8 mouse cellular contexts compared by ENCODE assay signal in genomic region chr10:80701721-80702535, GRCm38 (mm10). TPM values are rescaled to one million over a fixed set of nuclear protein-coding genes. Genes with fewer than 3 reads are reported as not detected.
DNase-seq lines count a peak whose midpoint lies in the region; ATAC-seq lines count a peak whose summit lies in the region.

Gene Mob3a (minus strand): TSS chr10:80701977.
Gene Izumo4 (plus strand): TSS chr10:80702184.

- peaks cover 6% of the 10 kb centered on the region; the same call in 1 of the 2 replicates for H3K36me3 ChIP-seq in lung, embryonic 16.5 days (ENCODE audit: control insufficient read depth, insufficient read depth, low read length)

- H3K4me1 ChIP-seq in lung, embryonic 16.5 days (replicated peaks; ENCODE audit: control insufficient read depth, insufficient read depth, low read length), result peaks cover 26% of the 10 kb centered on the region

- ATAC-seq in hematopoietic stem cell, adult 5-6 weeks (replicated peaks in 1 of 2; ENCODE audit: insufficient read depth in 1 of 2, low FRiP score in 2 of 2, low TSS enrichment in 1 of 2, low read depth in 1 of 2, poor library complexity in 2 of 2, severe bottlenecking in 2 of 2), result peak; percentile 81 to 90
- peak; percentile 96 for ATAC-seq in lung, embryonic 16.5 days (ENCODE audit: low read depth)

- H3K4me3 ChIP-seq in lung, embryonic 16.5 days (ENCODE audit: low read length), result peak within 1 kb of the TSS; percentile 71

- no peaks in the 10 kb centered on the region for H3K27me3 ChIP-seq in lung, embryonic 16.5 days (ENCODE audit: control insufficient read depth, insufficient read depth, low read depth, low read length)

- H3K9ac ChIP-seq in lung, embryonic 16.5 days (ENCODE audit: low read length), result peak within 1 kb of the TSS; percentile 81

- H3K4me2 ChIP-seq in lung, embryonic 16.5 days (ENCODE audit: low read depth, low read length), result peak within 1 kb of the TSS; percentile 94

- DNase-seq in MEL-GATA-1-ER (ENCODE audit: extremely low read depth, low read depth), result peak; percentile 98
- DNase-seq in cerebellum, adult 8-10 months, result peak; percentile 98
- peak; percentile 100 for DNase-seq in forelimb bud, embryonic 11.5 days (ENCODE audit: low read depth, low spot score)
- DNase-seq in layer of hippocampus, adult 9-10 months (ENCODE audit: low spot score), result peak; percentile 97
- DNase-seq in ovary, postnatal 10 days (ENCODE audit: low spot score), result peak; percentile 91
- peak; percentile 97 to 99 for DNase-seq in thymus, postnatal 10 days (ENCODE audit: low spot score in 2 of 2)

- peak within 1 kb of the TSS; percentile 88 for H3K27ac ChIP-seq in lung, embryonic 16.5 days (ENCODE audit: low read length)

- WGBS in lung, embryonic 16.5 days, result under 1% methylated on average over 58 of the region's 59 CpGs

- no peaks in the 10 kb centered on the region for H3K9me3 ChIP-seq in lung, embryonic 16.5 days (ENCODE audit: control insufficient read depth, low read length)

RNA-seq across cellular contexts. Expression of gene Mob3a, which starts in this region (rescaled TPM):
- 81.1 and 92.3 TPM in 2 replicates for total RNA-seq in hematopoietic stem cell, adult 5-6 weeks (2017)
- 42.3 and 45.7 TPM in 2 replicates for polyA plus RNA-seq in lung, embryonic 16.5 days (2015; fragmentation: Nextera tagmentation; extraction: Ambion mirVana)

RNA-seq across cellular contexts. Expression of gene Izumo4, which starts in this region (rescaled TPM):
- total RNA-seq in hematopoietic stem cell, adult 5-6 weeks (2017), result 9.5 and 10.4 TPM in 2 replicates
- polyA plus RNA-seq in lung, embryonic 16.5 days (2015; fragmentation: Nextera tagmentation; extraction: Ambion mirVana), result 23.6 and 26.8 TPM in 2 replicates

Comparison
In these comparisons a context has a peak if more than half of its experiments do, and no peak if none do; other contexts are left out.
1. Peak in every context shown above with its lines: DNase-seq, ATAC-seq, H3K4me3 ChIP-seq and H3K27ac ChIP-seq.